Mouse (Mus musculus) cortical plate, adult 2 months (tissue): Measurements from ENCODE around the gene Sufu.

Source experiments
- CTCF ChIP-seq: fragments of 200-500 bp; IDR thresholded peaks from 2 replicates; pipeline ENCODE4 v1.5.1; 2011; ENCODE audit warnings: mild to moderate bottlenecking, control low read depth, low read length; ENCODE audit not compliant: insufficient read depth; ENCODE audit errors: extremely low read depth
- POLR2A ChIP-seq: fragments of 200-500 bp; IDR thresholded peaks from 2 replicates; pipeline ENCODE4 v1.6.1; 2011; ENCODE audit warnings: mild to moderate bottlenecking, low read length, control low read depth; ENCODE audit not compliant: insufficient read depth; ENCODE audit errors: extremely low read depth

DNA sequence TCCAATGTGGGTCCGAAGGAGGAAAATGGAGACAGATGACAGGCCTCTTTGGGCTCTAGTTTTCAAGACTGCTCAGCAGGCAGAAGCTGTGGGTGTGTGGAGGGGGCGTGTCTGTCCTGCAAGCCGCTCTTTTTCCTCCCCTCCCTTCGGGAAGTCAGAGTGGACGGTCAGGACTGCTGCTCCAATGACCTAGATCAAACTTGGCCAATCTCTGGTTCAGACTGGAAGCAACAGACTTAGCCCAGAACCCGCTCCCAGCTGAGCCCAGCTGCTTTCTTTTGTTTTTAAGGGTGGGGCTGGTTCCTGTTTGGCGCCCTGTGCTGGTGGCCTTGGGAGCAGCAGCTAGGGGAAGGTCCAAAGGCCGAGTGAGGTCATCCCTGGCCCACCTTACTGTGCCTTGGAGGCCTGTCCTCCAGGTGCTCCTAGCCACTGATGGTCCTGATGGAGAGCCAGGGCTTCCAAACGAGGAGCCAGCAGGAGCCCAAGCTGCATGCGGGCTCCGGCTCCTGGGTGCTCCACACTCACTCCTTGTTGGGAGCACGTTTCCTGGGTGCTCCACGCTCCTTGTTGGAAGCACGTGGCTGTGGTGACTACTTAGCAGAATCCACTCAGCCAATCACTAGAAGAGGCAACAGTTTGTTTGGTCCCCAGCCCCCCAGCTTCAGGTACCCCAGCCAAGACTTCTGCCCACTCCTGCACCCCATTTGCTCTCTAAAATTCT, 128.1 kb downstream of the Sufu start:
- TF ChIP-seq POLR2A (no peak), CTCF (no peak)
